Comparison of ENCODE assay signal across 1 mouse cellular context in the genomic region with DNA sequence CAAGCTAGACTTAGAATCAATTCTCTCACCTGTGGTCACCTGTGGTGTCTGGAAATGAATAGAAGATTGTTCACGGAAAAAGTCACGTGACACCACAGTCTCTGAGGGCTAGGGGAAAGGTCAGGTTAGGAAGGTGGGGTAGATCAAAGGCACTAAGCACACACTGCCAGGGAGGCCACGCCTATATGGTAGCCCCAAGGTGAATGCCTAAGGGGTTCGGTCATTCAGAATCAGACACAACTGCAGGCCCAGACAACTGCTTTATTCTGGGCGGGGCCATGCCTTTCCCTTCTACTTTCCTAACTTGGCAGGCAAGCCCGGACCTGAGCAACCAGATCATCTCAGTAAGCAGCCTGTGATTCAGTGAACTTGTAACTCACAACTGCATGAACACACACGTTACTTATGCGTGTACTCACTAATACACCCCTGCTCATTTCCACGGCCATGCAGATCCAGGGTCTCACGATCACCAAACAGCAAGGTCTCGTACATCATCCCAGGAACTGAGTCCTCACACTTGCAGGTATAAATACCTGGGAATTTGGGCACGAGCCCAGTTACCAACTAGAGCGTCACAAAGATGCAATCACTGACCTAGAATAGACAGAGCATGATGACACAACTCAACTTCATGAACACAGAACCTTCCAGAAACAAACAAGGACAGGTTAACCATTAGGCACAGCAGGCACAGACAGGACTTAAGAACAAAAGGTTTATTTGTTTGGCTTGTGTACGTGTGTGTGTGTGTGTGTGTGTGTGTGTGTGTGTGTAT.
TF ChIP-seq lines count a peak whose summit lies in the region.

No protein-coding gene starts in this region.

TF ChIP-seq in ES-E14, 5 proteins besides CTCF, POLR2A, EP300 and RAD21 (continued from another document):
- TF ChIP-seq ZC3H11A (IDR thresholded peaks at IDR 0.05; ENCODE audit: borderline replicate concordance, low read depth, low read length) = no peak
